Mouse (Mus musculus) layer of hippocampus, adult 6 months (tissue): ENCODE data around the gene Ythdf1. TPM values are rescaled to one million over a fixed set of nuclear protein-coding genes. Genes with fewer than 3 reads are reported as not detected.

Experiments used
- long read RNA-seq, 2 experiments: library from polyadenylated mRNA; unstranded; transcript quantifications; one replicate each; pipeline ENCODE4 v2.0.0; 2019 to 2020
- microRNA-seq: library from miRNA; unstranded; fragments of <30 nt; microRNA quantifications from one replicate; pipeline ENCODE4 v1.2.0, GENCODE M21; 2020
- polyA plus RNA-seq: library from polyadenylated mRNA; unstranded; fragments of <200 nt; fragmentation: Nextera tagmentation; gene quantifications from 2 replicates; pipeline ENCODE4 v1.2.3, GENCODE M21; 2021

The Ythdf1 gene
- 5.2 and 5.4 TPM in 2 replicates for polyA plus RNA-seq
- long read RNA-seq, experiment 1, partial matches to known transcripts: 8 of 11 reads
- long read RNA-seq, experiment 1, other reads (novel, unspliced or antisense): 3 of 11 reads
- long read RNA-seq, experiment 2, transcript Ythdf1-201 (5 exons, 3,184 nt): major isoform, 9 of 37 reads
- long read RNA-seq, experiment 2, partial matches to known transcripts: 27 of 37 reads
- long read RNA-seq, experiment 2, other reads (novel, unspliced or antisense): 1 of 37 reads

DNA sequence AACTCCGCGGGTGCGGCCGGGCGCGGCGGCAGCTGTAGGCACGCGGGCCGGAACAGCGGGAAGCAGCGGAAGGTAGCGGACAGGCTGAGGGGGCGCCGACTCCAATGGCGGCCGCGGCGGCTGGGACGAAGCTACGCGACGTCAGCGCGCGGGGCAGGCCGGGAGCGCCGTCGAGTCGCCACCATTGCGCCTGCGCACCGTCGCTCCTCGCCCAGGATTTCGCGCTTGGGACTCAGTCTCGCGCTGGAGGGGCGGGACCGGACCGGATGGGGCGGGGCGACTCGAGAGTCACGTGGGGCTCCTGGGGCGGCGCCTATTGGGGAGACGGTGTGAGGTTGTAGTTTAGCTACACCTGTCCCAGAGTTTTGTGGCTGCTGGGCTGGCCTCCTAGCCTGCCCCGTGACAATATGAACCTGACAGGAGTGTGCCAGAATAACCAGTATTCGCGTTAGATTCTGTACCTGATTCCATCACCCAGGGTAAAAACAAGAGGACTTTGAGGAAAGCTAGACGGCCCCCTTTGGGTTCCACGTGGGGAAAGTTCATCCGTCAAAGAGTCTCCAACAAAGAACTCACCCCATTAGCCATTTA, at the start of gene Ythdf1:
Gene Ythdf1 (minus strand): TSS at position 140 of the 591 bp plus-strand sequence.

GRCm38 (mm10) chr2:180967010-180967763, 46.4 kb upstream of the Ythdf1 start, which contains the start of gene Arfgap1:
Gene Arfgap1 (plus strand): TSS chr2:180967225.

GRCm38 (mm10) chr2:180954061-180955047, 33.6 kb upstream of the Ythdf1 start, which contains the start of gene Nkain4:
Gene Nkain4 (minus strand): TSS chr2:180954699.

DNA sequence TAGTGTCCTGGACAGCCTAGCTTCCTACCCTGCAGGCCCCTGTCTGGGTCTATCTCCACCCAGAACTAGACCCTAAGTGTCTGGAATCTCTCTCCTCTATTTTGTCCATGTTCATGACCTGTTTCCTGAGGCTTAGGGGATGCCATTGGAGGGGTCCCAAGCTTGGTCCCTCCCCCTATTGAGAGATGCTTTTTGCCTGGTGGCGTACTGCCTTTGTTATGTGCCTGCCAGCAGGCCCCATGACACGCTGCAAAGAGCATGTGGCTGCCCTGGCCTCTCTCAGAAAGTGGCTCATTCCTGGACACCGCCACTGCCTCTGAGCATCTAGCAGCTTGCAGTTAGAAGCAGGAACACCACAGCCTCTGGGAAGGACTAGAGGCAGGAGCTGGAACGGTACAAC, 8.0 kb upstream of the Ythdf1 start, which contains the start of gene Birc7:
Gene Birc7 (plus strand): TSS at position 301 of the 400 bp plus-strand sequence.

Small RNAs within 50 kb of the gene (microRNA-seq; reads per million reads assigned to microRNA genes)
- 1.3 reads per million for gene Mir124a-3

Other genes with a start within 250 kb of the Ythdf1 start
- 10.8 and 13.6 TPM in 2 replicates for gene Dido1, start 210.9 kb downstream of the Ythdf1 start, polyA plus RNA-seq
- gene Gid8, start 210.8 kb downstream of the Ythdf1 start, polyA plus RNA-seq: 23.1 and 29.2 TPM in 2 replicates
- 0.18 TPM in 1 of 2 replicates, not detected in the other for gene Slc17a9, start 195.7 kb downstream of the Ythdf1 start, polyA plus RNA-seq
- 0.18 and 0.19 TPM in 2 replicates for gene Bhlhe23, start 144.0 kb downstream of the Ythdf1 start, polyA plus RNA-seq
- gene Birc7, start 8.1 kb upstream of the Ythdf1 start, polyA plus RNA-seq: 0.48 and 0.62 TPM in 2 replicates
- gene Nkain4, start 33.8 kb upstream of the Ythdf1 start, polyA plus RNA-seq: 160 and 162 TPM in 2 replicates
- gene Arfgap1, start 46.3 kb upstream of the Ythdf1 start, polyA plus RNA-seq: 88.1 and 93.7 TPM in 2 replicates
- 0.09 and 0.28 TPM in 2 replicates for gene Col20a1, start 65.6 kb upstream of the Ythdf1 start, polyA plus RNA-seq
- 11.1 and 15.5 TPM in 2 replicates for gene Chrna4, start 122.6 kb upstream of the Ythdf1 start, polyA plus RNA-seq
- 29.0 and 36.4 TPM in 2 replicates for gene Kcnq2, start 214.4 kb upstream of the Ythdf1 start, polyA plus RNA-seq
- gene Eef1a2, start 236.1 kb upstream of the Ythdf1 start, polyA plus RNA-seq: 211 and 291 TPM in 2 replicates